Mouse (Mus musculus) olfactory bulb, adult 2 months (tissue): ENCODE data around the gene Pik3cd.
A peak's percentile ranks its signal among the peaks of the same experiment; 100 is the strongest.

Experiments used
- CTCF ChIP-seq: fragments of 200-500 bp; IDR thresholded peaks from 2 replicates; pipeline ENCODE4 v1.5.1; 2012; ENCODE audit warnings: low read depth, mild to moderate bottlenecking, low read length, moderate library complexity; ENCODE audit not compliant: insufficient read depth
- POLR2A ChIP-seq: fragments of 200-500 bp; IDR thresholded peaks from 2 replicates; pipeline ENCODE4 v1.6.1; 2012; ENCODE audit warnings: mild to moderate bottlenecking, low read depth, low read length, moderate library complexity; ENCODE audit not compliant: insufficient read depth

- TF ChIP-seq CTCF (peak; percentile 59), POLR2A (no peak)
Observed at GRCm38 (mm10) chr4:149698197-149698821, 4.1 kb downstream of the Pik3cd start.
